Mouse (Mus musculus): ENCODE results near the gene Wdfy1. TPM values are rescaled to one million over a fixed set of nuclear protein-coding genes. Genes with fewer than 3 reads are reported as not detected.

The Wdfy1 gene
- polyA plus RNA-seq, 1 experiment, result 99.0 TPM

GRCm38 (mm10) chr1:79752015-79752695 lies 23.8 kb downstream of the Wdfy1 start:
- TF ChIP-seq GATA1 (IDR thresholded peaks at IDR 0.05; ENCODE audit: low read length), result no peak

DNA sequence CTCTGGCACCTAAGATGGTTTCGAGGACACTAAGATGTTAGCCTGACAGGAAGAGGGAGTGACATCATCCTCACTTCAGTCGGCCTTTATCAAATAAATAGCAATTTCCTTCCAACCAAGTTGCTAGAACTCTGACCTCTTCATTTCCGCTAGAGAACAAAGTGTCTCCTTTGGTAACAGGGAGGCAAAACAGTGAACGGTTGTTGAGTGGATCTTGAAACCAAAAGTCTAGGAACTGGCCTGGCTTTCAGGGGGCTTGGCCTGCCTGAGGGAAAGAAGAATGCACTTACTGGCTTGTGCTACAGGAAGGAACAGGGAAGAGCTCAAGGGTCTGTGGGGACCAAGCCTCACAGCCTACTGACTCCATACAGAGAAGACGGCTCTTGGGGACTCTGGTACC lies 24.8 kb downstream of the Wdfy1 start:
- no peak for TF ChIP-seq GATA1 (IDR thresholded peaks at IDR 0.05; ENCODE audit: low read length)

- no peak for TF ChIP-seq GATA1 (IDR thresholded peaks at IDR 0.05; ENCODE audit: low read length)
Observed at GRCm38 (mm10) chr1:79746056-79746455, 29.9 kb downstream of the Wdfy1 start.

DNA sequence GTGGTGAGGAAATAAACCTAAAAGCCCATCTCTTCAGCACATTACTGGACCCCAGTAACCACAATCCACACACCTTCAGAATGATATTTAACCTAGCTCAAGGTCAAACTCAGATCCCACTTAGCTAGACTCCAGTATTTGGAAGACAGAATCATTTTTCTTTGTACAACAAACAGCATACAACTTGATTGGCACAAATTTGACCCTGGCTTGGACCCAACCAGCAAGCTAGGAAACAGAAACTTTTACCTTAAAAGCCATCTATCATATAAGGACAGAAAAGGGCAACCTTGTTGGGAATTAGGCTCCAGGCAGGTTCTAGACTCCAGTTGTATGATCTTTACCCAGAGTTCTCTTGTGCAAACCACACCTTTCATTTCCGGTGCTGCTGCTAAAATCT lies 32.6 kb downstream of the Wdfy1 start:
- no peak for TF ChIP-seq GATA1 (IDR thresholded peaks at IDR 0.05; ENCODE audit: low read length)

GRCm38 (mm10) chr1:79742949-79743348 lies 33.0 kb downstream of the Wdfy1 start:
- TF ChIP-seq GATA1 (IDR thresholded peaks at IDR 0.05; ENCODE audit: low read length), result no peak

DNA sequence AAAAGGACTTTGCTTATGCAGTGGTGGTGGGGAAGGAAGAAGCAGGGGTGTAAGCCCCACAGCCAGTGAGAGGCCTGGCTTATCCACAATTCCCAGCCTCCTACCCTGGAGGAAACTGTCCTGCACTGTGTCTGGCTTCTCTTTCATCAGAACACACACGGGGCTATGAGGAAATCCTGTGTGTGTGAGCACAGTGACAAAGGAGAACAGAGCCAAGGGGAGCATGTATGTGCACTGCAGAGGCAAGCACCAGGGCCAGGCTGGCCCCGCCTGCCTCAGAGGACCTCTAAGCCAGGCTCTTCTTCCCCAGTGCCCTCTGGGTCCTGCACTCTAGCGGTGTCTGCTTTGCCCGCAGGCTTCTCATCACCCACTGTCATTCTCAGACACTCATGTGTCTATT lies 34.9 kb downstream of the Wdfy1 start:
- no peak for TF ChIP-seq GATA1 (IDR thresholded peaks at IDR 0.05; ENCODE audit: low read length)

GRCm38 (mm10) chr1:79739726-79740125 lies 36.2 kb downstream of the Wdfy1 start:
- TF ChIP-seq GATA1 (IDR thresholded peaks at IDR 0.05; ENCODE audit: low read length), result no peak

- TF ChIP-seq GATA1 (IDR thresholded peaks at IDR 0.05; ENCODE audit: low read length), result no peak
Observed at GRCm38 (mm10) chr1:79736408-79736807, 39.5 kb downstream of the Wdfy1 start.

DNA sequence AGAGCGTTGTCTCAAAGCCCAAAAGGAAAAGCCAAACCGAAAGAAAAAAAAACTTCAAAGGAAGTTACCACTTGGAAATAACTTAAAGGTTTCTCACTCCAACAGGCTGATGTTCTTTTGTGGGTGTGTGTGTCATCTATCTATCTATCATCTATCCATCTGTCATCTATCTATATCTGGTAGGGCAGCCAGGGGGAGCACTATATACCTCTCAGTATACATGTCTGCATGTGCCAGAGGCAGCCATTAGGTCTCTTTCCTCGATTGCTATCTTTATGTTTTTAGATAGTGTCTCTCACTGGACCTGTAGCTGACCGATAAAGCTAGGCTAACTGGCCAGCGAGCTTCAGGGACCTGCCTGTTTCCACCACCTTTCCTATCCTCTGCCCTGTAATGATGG lies 41.1 kb downstream of the Wdfy1 start:
- TF ChIP-seq GATA1 (IDR thresholded peaks at IDR 0.05; ENCODE audit: low read length), result no peak

GRCm38 (mm10) chr1:79714152-79714923 lies 61.6 kb downstream of the Wdfy1 start:
- no peak for TF ChIP-seq GATA1 (IDR thresholded peaks at IDR 0.05; ENCODE audit: low read length)

- no peak for TF ChIP-seq GATA1 (IDR thresholded peaks at IDR 0.05; ENCODE audit: low read length)
Observed at GRCm38 (mm10) chr1:79713081-79713480, 62.9 kb downstream of the Wdfy1 start.

- no peak for TF ChIP-seq GATA1 (IDR thresholded peaks at IDR 0.05; ENCODE audit: low read length)
Observed at GRCm38 (mm10) chr1:79711147-79712126, 64.5 kb downstream of the Wdfy1 start.

GRCm38 (mm10) chr1:79710678-79711077 lies 65.3 kb downstream of the Wdfy1 start:
- no peak for TF ChIP-seq GATA1 (IDR thresholded peaks at IDR 0.05; ENCODE audit: low read length)

GRCm38 (mm10) chr1:79710216-79710615 lies 65.7 kb downstream of the Wdfy1 start:
- TF ChIP-seq GATA1 (IDR thresholded peaks at IDR 0.05; ENCODE audit: low read length), result no peak

DNA sequence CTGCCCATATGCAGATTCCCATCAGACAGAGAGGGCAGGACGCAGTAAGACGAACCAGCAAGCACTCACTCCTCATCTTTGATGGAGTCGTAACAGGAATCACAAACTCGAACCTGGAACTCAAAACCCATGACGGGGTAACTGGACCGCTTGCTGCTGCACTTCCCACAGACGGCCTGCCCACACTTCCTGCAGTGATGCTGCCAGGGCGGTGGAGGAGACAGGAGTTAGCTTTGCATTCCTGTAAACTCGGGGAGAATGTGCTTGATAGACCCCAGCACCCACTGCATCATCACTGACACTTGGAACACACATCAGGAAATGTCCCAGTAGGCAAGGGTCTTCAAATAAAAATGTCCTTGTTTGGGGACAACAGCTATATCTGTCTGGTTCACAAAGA lies 68.6 kb downstream of the Wdfy1 start:
- TF ChIP-seq GATA1 (IDR thresholded peaks at IDR 0.05; ENCODE audit: low read length), result no peak

DNA sequence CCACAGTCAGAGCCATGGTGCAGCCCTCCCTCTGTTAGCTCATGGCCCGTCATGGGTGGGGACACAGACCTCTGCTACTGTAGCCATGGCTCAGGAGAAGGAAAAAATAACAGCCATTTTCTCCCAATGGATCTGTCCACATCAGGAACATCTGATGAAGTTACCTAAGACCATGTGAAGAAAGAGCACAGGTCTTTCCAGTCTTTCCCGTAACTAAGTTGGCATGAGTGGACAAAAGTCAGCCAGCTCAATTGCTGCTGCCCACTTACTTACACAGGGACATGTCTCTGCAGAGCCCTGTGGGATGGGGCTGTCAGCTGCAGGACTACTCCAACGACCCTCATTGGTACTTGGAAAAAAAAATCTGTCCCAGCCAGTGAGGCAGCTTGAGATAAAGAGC lies 69.2 kb downstream of the Wdfy1 start:
- TF ChIP-seq GATA1 (IDR thresholded peaks at IDR 0.05; ENCODE audit: low read length), result no peak
